Mouse (Mus musculus) olfactory bulb, adult 2 months (tissue): ENCODE measurements around the gene Dlg2.

Source experiments
- CTCF ChIP-seq: fragments of 200-500 bp; IDR thresholded peaks from 2 replicates; pipeline ENCODE4 v1.5.1; 2012; ENCODE audit warnings: low read depth, mild to moderate bottlenecking, low read length, moderate library complexity; ENCODE audit not compliant: insufficient read depth
- POLR2A ChIP-seq: fragments of 200-500 bp; IDR thresholded peaks from 2 replicates; pipeline ENCODE4 v1.6.1; 2012; ENCODE audit warnings: mild to moderate bottlenecking, low read depth, low read length, moderate library complexity; ENCODE audit not compliant: insufficient read depth

DNA sequence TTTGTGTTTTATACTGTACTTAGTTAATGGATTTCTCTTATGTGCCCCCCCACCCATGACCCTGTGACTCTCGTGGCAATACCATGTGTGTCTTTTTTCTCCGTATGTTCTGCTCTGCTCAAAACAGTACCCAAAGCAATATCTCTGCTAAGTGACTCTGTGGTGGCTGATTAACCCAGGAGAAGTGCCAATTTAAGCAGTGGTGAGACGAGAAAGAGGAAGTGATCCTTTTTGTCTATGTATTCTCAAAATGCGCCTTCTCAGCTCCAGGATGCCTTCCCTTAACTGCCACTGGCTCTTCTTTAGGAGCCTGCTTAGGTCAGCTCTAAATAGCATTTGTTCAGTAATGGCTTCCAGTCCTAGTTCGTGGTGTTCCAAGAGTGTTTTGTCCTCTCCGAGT is 1240.2 kb downstream of the Dlg2 start:
- TF ChIP-seq CTCF (no peak), POLR2A (no peak)
